Mouse (Mus musculus) CH12.LX (cell line): ENCODE data around the gene Tenm1. TPM values are rescaled to one million over a fixed set of nuclear protein-coding genes. Genes with fewer than 3 reads are reported as not detected.

Source experiments
- DNase-seq: peaks from one replicate; pipeline ENCODE4 v3.0.0-alpha.2; 2013; ENCODE audit errors: extremely low read depth
- H3K27ac ChIP-seq: 2 replicates; pipeline ENCODE4 v1.5.1; 2012; ENCODE audit warnings: low read depth, mild to moderate bottlenecking, control low read depth, moderate library complexity; ENCODE audit not compliant: insufficient read depth
- H3K27me3 ChIP-seq: replicated peaks from 2 replicates; pipeline ENCODE3; 2012; ENCODE audit warnings: inconsistent platforms
- H3K36me3 ChIP-seq, 2 experiments: replicated peaks in 1 of 2; 2 replicates each; pipeline versions ENCODE3 to v1.6.1; 2012; ENCODE audit warnings: inconsistent platforms in 1 of 2, low read length in 1 of 2, mild to moderate bottlenecking in 1 of 2, mixed read lengths in 1 of 2, moderate library complexity in 1 of 2; ENCODE audit not compliant: control insufficient read depth in 1 of 2, insufficient read depth in 1 of 2
- H3K4me1 ChIP-seq, 2 experiments: 2 replicates each; pipeline ENCODE4 v1.6.1; 2012; ENCODE audit warnings: inconsistent platforms in 1 of 2, moderate library complexity in 1 of 2; ENCODE audit not compliant: insufficient read depth in 2 of 2, control insufficient read depth in 1 of 2
- H3K4me2 ChIP-seq: 2 replicates; pipeline ENCODE4 v1.6.1; 2012; ENCODE audit warnings: low read depth, mild to moderate bottlenecking, control low read depth; ENCODE audit not compliant: poor library complexity, insufficient read depth, severe bottlenecking
- H3K4me3 ChIP-seq, 3 experiments: fragments of 150-350 bp in 1 of 3; sonication (generic) in 1 of 3; replicated peaks in 1 of 3; 2 replicates each; pipeline versions ENCODE3 to v1.5.1; 2011 to 2012; ENCODE audit warnings: low read depth in 2 of 3, low read length in 2 of 3, mild to moderate bottlenecking in 2 of 3, moderate library complexity in 2 of 3, control low read depth in 1 of 3, improper control_type of control experiment in 1 of 3, inconsistent platforms in 1 of 3, mixed read lengths in 1 of 3; ENCODE audit not compliant: poor library complexity in 1 of 3
- H3K79me2 ChIP-seq: replicated peaks from 2 replicates; pipeline ENCODE4 v1.6.1; 2012; ENCODE audit warnings: mild to moderate bottlenecking, moderate library complexity; ENCODE audit not compliant: control insufficient read depth, poor library complexity, insufficient read depth, severe bottlenecking; ENCODE audit errors: extremely low read depth
- H3K9ac ChIP-seq: 2 replicates; pipeline ENCODE4 v1.6.1; 2012; ENCODE audit warnings: low read depth, mild to moderate bottlenecking, control low read depth, moderate library complexity; ENCODE audit not compliant: insufficient read depth
- H3K9me3 ChIP-seq: replicated peaks from 2 replicates; pipeline ENCODE3; 2012; ENCODE audit warnings: low read length, inconsistent platforms, mixed read lengths
- CTCF ChIP-seq, 2 experiments: IDR thresholded peaks in 1 of 2; conservative IDR thresholded peaks in 1 of 2; 2 replicates each; pipeline ENCODE4 v1.5.1; 2011 to 2012; ENCODE audit warnings: low read depth in 2 of 2, low read length in 2 of 2, improper control_type of control experiment in 1 of 2, inconsistent platforms in 1 of 2, mild to moderate bottlenecking in 1 of 2, moderate library complexity in 1 of 2
- E2F4 ChIP-seq: IDR thresholded peaks from 2 replicates; pipeline ENCODE4 v1.6.1; 2011; ENCODE audit warnings: low read depth, low read length, improper control_type of control experiment; ENCODE audit not compliant: insufficient replicate concordance
- EP300 ChIP-seq: IDR thresholded peaks from 2 replicates; pipeline ENCODE4 v1.6.1; 2011; ENCODE audit warnings: low read length, improper control_type of control experiment
- HCFC1 ChIP-seq: IDR thresholded peaks from 2 replicates; pipeline ENCODE4 v1.6.1; 2012; ENCODE audit warnings: low read depth, mild to moderate bottlenecking, inconsistent platforms, low read length, improper control_type of control experiment
- IRF4 ChIP-seq: IDR thresholded peaks from 2 replicates; pipeline ENCODE4 v1.6.1; 2014; ENCODE audit warnings: low read depth, mild to moderate bottlenecking, inconsistent platforms, low read length, improper control_type of control experiment
- JUN ChIP-seq: IDR thresholded peaks from 2 replicates; pipeline ENCODE4 v1.6.1; 2011; ENCODE audit warnings: low read depth, mild to moderate bottlenecking, low read length, improper control_type of control experiment, moderate library complexity; ENCODE audit not compliant: insufficient read depth
- JUND ChIP-seq: conservative IDR thresholded peaks from 2 replicates; pipeline ENCODE4 v1.6.1; 2011; ENCODE audit warnings: low read depth, low read length, improper control_type of control experiment
- MAFK ChIP-seq: IDR thresholded peaks from 2 replicates; pipeline ENCODE4 v1.6.1; 2011; ENCODE audit warnings: low read length, improper control_type of control experiment; ENCODE audit not compliant: insufficient replicate concordance
- MXI1 ChIP-seq: IDR thresholded peaks from 2 replicates; pipeline ENCODE4 v1.6.1; 2011; ENCODE audit warnings: mild to moderate bottlenecking, low read depth, low read length, improper control_type of control experiment
- NRF1 ChIP-seq: IDR thresholded peaks from 2 replicates; pipeline ENCODE4 v1.6.1; 2014; ENCODE audit warnings: low read depth, mild to moderate bottlenecking, inconsistent platforms, low read length, improper control_type of control experiment, moderate library complexity
- PAX5 ChIP-seq: IDR thresholded peaks from 2 replicates; pipeline ENCODE4 v1.6.1; 2012; ENCODE audit warnings: low read length, inconsistent platforms, mixed read lengths
- POLR2A ChIP-seq: IDR thresholded peaks from 2 replicates; pipeline ENCODE4 v1.6.1; 2011; ENCODE audit warnings: low read depth, mild to moderate bottlenecking, improper control_type of control experiment, low read length
- POLR2AphosphoS2 ChIP-seq: IDR thresholded peaks from 2 replicates; pipeline ENCODE4 v1.6.1; 2011; ENCODE audit warnings: low read depth, low read length, improper control_type of control experiment
- RAD21 ChIP-seq: IDR thresholded peaks from 2 replicates; pipeline ENCODE4 v1.6.1; 2011; ENCODE audit warnings: low read depth, mild to moderate bottlenecking, low read length, improper control_type of control experiment, moderate library complexity
- RCOR1 ChIP-seq: conservative IDR thresholded peaks from 2 replicates; pipeline ENCODE4 v1.6.1; 2012; ENCODE audit warnings: low read depth, mild to moderate bottlenecking, inconsistent platforms, low read length, improper control_type of control experiment
- TCF12 ChIP-seq: IDR thresholded peaks from 2 replicates; pipeline ENCODE4 v1.6.1; 2014; ENCODE audit warnings: low read depth, mild to moderate bottlenecking, inconsistent platforms, low read length, improper control_type of control experiment
- USF1 ChIP-seq: IDR thresholded peaks from 2 replicates; pipeline ENCODE4 v1.6.1; 2014; ENCODE audit warnings: low read depth, mild to moderate bottlenecking, inconsistent platforms, low read length, improper control_type of control experiment
- USF2 ChIP-seq: conservative IDR thresholded peaks from 2 replicates; pipeline ENCODE4 v1.6.1; 2011; ENCODE audit warnings: low read depth, low read length, improper control_type of control experiment
- ZKSCAN1 ChIP-seq: IDR thresholded peaks from 2 replicates; pipeline ENCODE4 v1.6.1; 2012; ENCODE audit warnings: low read depth, inconsistent platforms, low read length, improper control_type of control experiment, borderline replicate concordance
- dilution Hi-C: fragments of 300-500 bp; cut with MboI; formaldehyde crosslinking; loops from 2 replicates; pipeline ENCODE4 v1.14.3; 2020; ENCODE audit warnings: low sequenced_read_pairs; ENCODE audit not compliant: extremely low pct_unique_long_range_greater_than_20kb, extremely low pct_ligation_motif_present
- in situ Hi-C: fragments of 300-500 bp; cut with MboI; formaldehyde crosslinking; loops from 3 replicates; pipeline ENCODE4 v1.14.3; 2019; ENCODE audit warnings: low sequenced_read_pairs, low pct_ligation_motif_present, low pct_unique_long_range_greater_than_20kb, mixed read lengths
- polyA plus RNA-seq: library from polyadenylated mRNA; unstranded; fragments of >175 nt; gene quantifications from 2 replicates; pipeline ENCODE4 v1.2.1, GENCODE M21; 2012; ENCODE audit warnings: low read depth; ENCODE audit not compliant: insufficient read length
- total RNA-seq, 2 experiments: library from RNA; depleted of rRNA; stranded (reverse); fragments of 300-350 nt in 1 of 2; fragments of >200 nt in 1 of 2; gene quantifications; 2 replicates each; pipeline ENCODE4 v1.2.3; 2012 to 2014

The Tenm1 gene
- total and polyA plus RNA-seq, 3 experiments, result 0.20 TPM; not detected in 2

GRCm38 (mm10) chrX:43129696-43130095 is 299.2 kb downstream of the Tenm1 start:
- H3K4me1 ChIP-seq, result no peaks in the 10 kb centered on the region
- no peak overlapping the region for H3K27ac ChIP-seq
- in situ Hi-C loops, result no loop called here
- no peak overlapping the region for H3K4me3 ChIP-seq
- dilution Hi-C loops, result no loop called here
- no peaks in the 10 kb centered on the region for H3K27me3 ChIP-seq
- no peak overlapping the region for H3K4me2 ChIP-seq
- H3K79me2 ChIP-seq, result no peaks in the 10 kb centered on the region
- H3K9me3 ChIP-seq, result no peaks in the 10 kb centered on the region
- TF ChIP-seq IRF4 (no peak), NRF1 (no peak), PAX5 (no peak), MXI1 (no peak), MAFK (no peak), E2F4 (no peak), EP300 (no peak), JUN (no peak), TCF12 (no peak), HCFC1 (no peak), POLR2A (no peak), RAD21 (no peak), JUND (no peak), CTCF (conservative IDR thresholded peaks at IDR 0.05 in 1 of 2, IDR thresholded peaks at IDR 0.05 in 1 of 2; ENCODE audit: low read depth in 2 of 2, low read length in 2 of 2) (no peak), ZKSCAN1 (no peak)
- H3K36me3 ChIP-seq, result no peaks in the 10 kb centered on the region
- no peak for DNase-seq
- H3K9ac ChIP-seq, result no peak overlapping the region

GRCm38 (mm10) chrX:43122491-43122890 is 306.4 kb downstream of the Tenm1 start:
- Histone ChIP-seq H3K4me3 (no peak overlapping the region), H3K36me3 (no peaks in the 10 kb centered on the region), H3K9ac (no peak overlapping the region), H3K4me2 (no peak overlapping the region), H3K9me3 (no peaks in the 10 kb centered on the region), H3K27ac (no peak overlapping the region), H3K27me3 (no peaks in the 10 kb centered on the region), H3K79me2 (no peaks in the 10 kb centered on the region), H3K4me1 (no peaks in the 10 kb centered on the region)
- in situ Hi-C loops, result no loop called here
- dilution Hi-C loops, result no loop called here
- no peak for TF ChIP-seq RAD21
- TF ChIP-seq EP300, result no peak
- TF ChIP-seq TCF12, result no peak
- no peak for TF ChIP-seq HCFC1
- no peak for TF ChIP-seq IRF4
- no peak for TF ChIP-seq RCOR1
- no peak for TF ChIP-seq E2F4
- no peak for TF ChIP-seq USF2
- TF ChIP-seq MXI1, result no peak
- TF ChIP-seq POLR2AphosphoS2, result no peak
- TF ChIP-seq ZKSCAN1, result no peak
- no peak for TF ChIP-seq USF1
- no peak for DNase-seq
